Mouse (Mus musculus): Measurements from ENCODE around the gene Cldn34b2. TPM values are rescaled to one million over a fixed set of nuclear protein-coding genes. Genes with fewer than 3 reads are reported as not detected.
A peak's percentile ranks its signal among the peaks of the same experiment; 100 is the strongest.

Cldn34b2 gene
- polyA plus RNA-seq, 1 experiment from 2014 or later: not detected

- WGBS: 87% methylated on average over 8 of the region's 8 CpGs
- no peak overlapping the region for H3K4me3 ChIP-seq (ENCODE audit: low read depth, low read length)
- no peak overlapping the region for H3K4me2 ChIP-seq (replicated peaks; ENCODE audit: low read depth)
- H3K9ac ChIP-seq (ENCODE audit: low read length): no peak overlapping the region
- H3K9me3 ChIP-seq (ENCODE audit: control insufficient read depth, low read length): no peaks in the 10 kb centered on the region
- TF ChIP-seq EP300 (optimal IDR thresholded peaks at IDR 0.05): no peak
- no peak for TF ChIP-seq CTCF (IDR thresholded peaks at IDR 0.05; ENCODE audit: low read depth)
- H3K27me3 ChIP-seq (ENCODE audit: control insufficient read depth, insufficient read depth, low read length): no peaks in the 10 kb centered on the region
- H3K27ac ChIP-seq (replicated peaks): no peak overlapping the region
- no peaks in the 10 kb centered on the region for H3K4me1 ChIP-seq (replicated peaks; ENCODE audit: control insufficient read depth, insufficient read depth)
- H3K36me3 ChIP-seq (ENCODE audit: control insufficient read depth, insufficient read depth, low read length): no peaks in the 10 kb centered on the region
- ATAC-seq (ENCODE audit: low FRiP score, low TSS enrichment): no peak
- no peak for DNase-seq (ENCODE audit: low spot score)
Observed at GRCm38 (mm10) chrX:155169886-155170285, 41.7 kb upstream of the Cldn34b2 start.

DNA sequence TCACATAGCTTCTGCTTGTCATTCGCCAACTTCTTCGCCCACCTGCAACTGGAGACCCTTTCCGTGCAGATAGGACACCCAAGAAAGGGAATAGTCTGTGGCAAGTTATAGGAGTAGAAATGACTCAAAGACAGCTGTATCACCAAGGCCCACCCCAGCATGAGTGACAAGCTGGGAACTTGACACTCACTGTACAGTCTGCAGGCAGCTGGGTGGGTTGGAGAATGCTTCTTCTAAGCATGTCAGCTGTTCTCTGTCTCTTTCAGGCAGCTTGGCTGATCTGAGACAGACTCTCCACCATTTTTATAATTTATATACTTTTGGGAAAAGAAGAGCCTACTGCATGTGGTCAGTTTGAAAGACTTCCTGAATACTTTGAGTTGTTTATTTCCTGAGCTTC lies 39.5 kb upstream of the Cldn34b2 start:
- no peak for DNase-seq (ENCODE audit: low spot score)
- H3K9ac ChIP-seq (ENCODE audit: low read length): no peak overlapping the region
- H3K36me3 ChIP-seq (ENCODE audit: control insufficient read depth, insufficient read depth, low read length): no peaks in the 10 kb centered on the region
- H3K27me3 ChIP-seq (ENCODE audit: control insufficient read depth, insufficient read depth, low read length): no peaks in the 10 kb centered on the region
- H3K9me3 ChIP-seq (ENCODE audit: control insufficient read depth, low read length): no peaks in the 10 kb centered on the region
- no peak overlapping the region for H3K27ac ChIP-seq (replicated peaks)
- H3K4me3 ChIP-seq (ENCODE audit: low read depth, low read length): no peak overlapping the region
- H3K4me2 ChIP-seq (replicated peaks; ENCODE audit: low read depth): no peak overlapping the region
- ATAC-seq (ENCODE audit: low FRiP score, low TSS enrichment): no peak
- TF ChIP-seq CTCF (IDR thresholded peaks at IDR 0.05; ENCODE audit: low read depth) (no peak), EP300 (optimal IDR thresholded peaks at IDR 0.05) (no peak)
- WGBS: 92% methylated on average over 3 of the region's 3 CpGs
- H3K4me1 ChIP-seq (replicated peaks; ENCODE audit: control insufficient read depth, insufficient read depth): no peaks in the 10 kb centered on the region

- ATAC-seq (ENCODE audit: low FRiP score, low TSS enrichment) (no peak), DNase-seq (ENCODE audit: low spot score) (no peak)
- no peak for TF ChIP-seq EP300 (optimal IDR thresholded peaks at IDR 0.05)
- TF ChIP-seq CTCF (IDR thresholded peaks at IDR 0.05; ENCODE audit: low read depth): no peak
Observed at GRCm38 (mm10) chrX:155166313-155166712, 38.1 kb upstream of the Cldn34b2 start.

GRCm38 (mm10) chrX:155163553-155163952 lies 35.3 kb upstream of the Cldn34b2 start:
- Histone ChIP-seq H3K9me3 (ENCODE audit: control insufficient read depth, low read length) (no peaks in the 10 kb centered on the region), H3K27me3 (ENCODE audit: control insufficient read depth, insufficient read depth, low read length) (no peaks in the 10 kb centered on the region), H3K9ac (ENCODE audit: low read length) (no peak overlapping the region), H3K4me1 (replicated peaks; ENCODE audit: control insufficient read depth, insufficient read depth) (no peaks in the 10 kb centered on the region), H3K4me2 (replicated peaks; ENCODE audit: low read depth) (no peak overlapping the region), H3K27ac (replicated peaks) (no peak overlapping the region), H3K36me3 (ENCODE audit: control insufficient read depth, insufficient read depth, low read length) (no peaks in the 10 kb centered on the region), H3K4me3 (ENCODE audit: low read depth, low read length) (no peak overlapping the region)
- DNase-seq (ENCODE audit: low spot score): no peak
- TF ChIP-seq CTCF (IDR thresholded peaks at IDR 0.05; ENCODE audit: low read depth) (no peak), EP300 (optimal IDR thresholded peaks at IDR 0.05) (no peak)
- WGBS: 71% methylated on average over 1 of the region's 1 CpGs
- ATAC-seq (ENCODE audit: low FRiP score, low TSS enrichment): no peak

More at GRCm38 (mm10) chrX:155166313-155166712, 38.1 kb upstream of the Cldn34b2 start:
- 66% methylated on average over 2 of the region's 2 CpGs for WGBS
- Histone ChIP-seq H3K36me3 (ENCODE audit: control insufficient read depth, insufficient read depth, low read length) (no peaks in the 10 kb centered on the region), H3K4me1 (replicated peaks; ENCODE audit: control insufficient read depth, insufficient read depth) (no peaks in the 10 kb centered on the region), H3K4me3 (ENCODE audit: low read depth, low read length) (no peak overlapping the region), H3K27me3 (ENCODE audit: control insufficient read depth, insufficient read depth, low read length) (no peaks in the 10 kb centered on the region), H3K27ac (replicated peaks) (no peak overlapping the region), H3K4me2 (replicated peaks; ENCODE audit: low read depth) (no peak overlapping the region), H3K9ac (ENCODE audit: low read length) (no peak overlapping the region), H3K9me3 (ENCODE audit: control insufficient read depth, low read length) (no peaks in the 10 kb centered on the region)

- no peaks in the 10 kb centered on the region for H3K9me3 ChIP-seq (ENCODE audit: control insufficient read depth, low read length)
- no peaks in the 10 kb centered on the region for H3K27me3 ChIP-seq (ENCODE audit: control insufficient read depth, insufficient read depth, low read length)
- no peak overlapping the region for H3K27ac ChIP-seq (replicated peaks)
- H3K4me1 ChIP-seq (replicated peaks; ENCODE audit: control insufficient read depth, insufficient read depth): no peaks in the 10 kb centered on the region
- H3K9ac ChIP-seq (ENCODE audit: low read length): no peak overlapping the region
- WGBS: 69% methylated on average over 1 of the region's 1 CpGs
- no peak overlapping the region for H3K4me2 ChIP-seq (replicated peaks; ENCODE audit: low read depth)
- DNase-seq (ENCODE audit: low spot score) (no peak), ATAC-seq (ENCODE audit: low FRiP score, low TSS enrichment) (peak; percentile 80; the same call in 1 of the 2 replicates)
- no peak for TF ChIP-seq EP300 (optimal IDR thresholded peaks at IDR 0.05)
- no peak for TF ChIP-seq CTCF (IDR thresholded peaks at IDR 0.05; ENCODE audit: low read depth)
- no peak overlapping the region for H3K4me3 ChIP-seq (ENCODE audit: low read depth, low read length)
- no peaks in the 10 kb centered on the region for H3K36me3 ChIP-seq (ENCODE audit: control insufficient read depth, insufficient read depth, low read length)
Observed at GRCm38 (mm10) chrX:155151868-155152267, 23.7 kb upstream of the Cldn34b2 start.

DNA sequence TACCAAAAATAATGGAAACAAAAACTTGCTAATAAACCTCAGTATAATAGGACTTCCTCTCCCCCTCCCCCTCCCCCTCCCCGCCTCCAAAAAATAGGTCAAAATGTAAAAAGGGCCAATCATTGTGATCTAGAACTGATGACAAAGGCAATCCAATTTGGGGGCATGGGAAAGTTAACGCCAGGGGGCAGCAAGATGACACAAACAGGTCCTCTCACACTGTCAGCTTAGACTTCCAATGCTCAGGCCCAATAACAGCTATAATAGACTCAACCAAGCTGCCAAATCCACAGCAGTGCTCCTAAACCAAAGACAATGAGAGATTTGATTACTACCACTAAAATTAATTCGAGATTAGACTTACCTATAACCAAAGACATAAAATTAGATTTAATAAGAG lies 16.5 kb upstream of the Cldn34b2 start:
- Histone ChIP-seq H3K9ac (ENCODE audit: low read length) (no peak overlapping the region), H3K4me1 (replicated peaks; ENCODE audit: control insufficient read depth, insufficient read depth) (no peaks in the 10 kb centered on the region), H3K27me3 (ENCODE audit: control insufficient read depth, insufficient read depth, low read length) (no peaks in the 10 kb centered on the region), H3K9me3 (ENCODE audit: control insufficient read depth, low read length) (no peaks in the 10 kb centered on the region), H3K4me2 (replicated peaks; ENCODE audit: low read depth) (no peak overlapping the region), H3K36me3 (ENCODE audit: control insufficient read depth, insufficient read depth, low read length) (no peaks in the 10 kb centered on the region), H3K4me3 (ENCODE audit: low read depth, low read length) (no peak overlapping the region), H3K27ac (replicated peaks) (no peak overlapping the region)
- DNase-seq (ENCODE audit: low spot score) (peak; percentile 58), ATAC-seq (ENCODE audit: low FRiP score, low TSS enrichment) (no peak)
- TF ChIP-seq EP300 (optimal IDR thresholded peaks at IDR 0.05) (no peak), CTCF (IDR thresholded peaks at IDR 0.05; ENCODE audit: low read depth) (peak; percentile 75)
- WGBS: 16% methylated on average over 3 of the region's 3 CpGs

Measured in stomach, postnatal 0 days (tissue).